Comparison of ENCODE assay signal across 19 mouse cellular contexts in genomic region chr13:104959733-104960132, GRCm38 (mm10).
A peak's percentile ranks its signal among the peaks of the same experiment; 100 is the strongest.
DNase-seq lines count a peak whose midpoint lies in the region; ATAC-seq and TF ChIP-seq lines count a peak whose summit lies in the region.
"Had no signal": no experiment of that assay in that cellular context is flagged by ENCODE, and none has a peak within 500 bp of the region (broad histone marks: within the 10 kb centered on the region; RNA-seq: fewer than 3 reads in every experiment).

No protein-coding gene starts in this region.

- DNase-seq in frontal cortex, postnatal 14 days (ENCODE audit: low spot score in 2 of 2) = no peak
- no peak for DNase-seq in kidney, adult 8-10 months
- peak; percentile 17 for DNase-seq in lung, postnatal 0 days (ENCODE audit: low spot score)
- no peak for DNase-seq in lung, postnatal 14 days
- no peak for DNase-seq in adrenal gland, adult 18-20 months (ENCODE audit: low spot score in 2 of 2)
- DNase-seq: adrenal gland, postnatal 10 days; cerebellum, adult 11-12 months; cerebellum, postnatal 36 days; forebrain, postnatal 0 days; gastrocnemius, postnatal 10 days; kidney, postnatal 14 days; right cerebral cortex, postnatal 14 days; thymus, postnatal 14 days had no signal

- no peaks in the 10 kb centered on the region for H3K36me3 ChIP-seq in kidney, embryonic 15.5 days
- H3K36me3 ChIP-seq in lung, postnatal 0 days (ENCODE audit: insufficient read depth, low read length) = no peaks in the 10 kb centered on the region
- H3K36me3 ChIP-seq: limb, embryonic 15.5 days; neural tube, embryonic 13.5 days had no signal

- H3K4me1 ChIP-seq in kidney, embryonic 15.5 days = no peaks in the 10 kb centered on the region
- no peaks in the 10 kb centered on the region for H3K4me1 ChIP-seq in lung, postnatal 0 days (ENCODE audit: insufficient read depth, low read depth, low read length)
- no peaks in the 10 kb centered on the region; the same call in 1 of the 2 replicates for H3K4me1 ChIP-seq in embryonic fibroblast, embryonic 13.5 days (ENCODE audit: control insufficient read depth, insufficient read depth, low read length)

- no peak overlapping the region for H3K4me2 ChIP-seq in kidney, embryonic 15.5 days
- H3K4me2 ChIP-seq in lung, postnatal 0 days (replicated peaks; ENCODE audit: low read depth, low read length) = no peak overlapping the region
- H3K4me2 ChIP-seq: limb, embryonic 15.5 days; neural tube, embryonic 13.5 days had no signal

- ATAC-seq in frontal cortex, adult (ENCODE audit: low TSS enrichment) = 0 out of 2 replicates have a peak, but pooled peaks have one; percentile 4
- ATAC-seq in kidney, embryonic 15.5 days (replicated peaks; ENCODE audit: low FRiP score) = no peak
- no peak for ATAC-seq in lung, postnatal 0 days
- ATAC-seq: forebrain, postnatal 0 days had no signal

- no peak for TF ChIP-seq EP300 in lung, postnatal 0 days (IDR thresholded peaks at IDR 0.05)

- WGBS in kidney, embryonic 15.5 days = 69% methylated on average over 4 of the region's 4 CpGs
- WGBS in lung, postnatal 0 days = 50% methylated on average over 4 of the region's 4 CpGs

- H3K4me3 ChIP-seq in kidney, embryonic 15.5 days (replicated peaks) = no peak overlapping the region
- H3K4me3 ChIP-seq in lung, postnatal 0 days (ENCODE audit: low read depth, low read length) = no peak overlapping the region
- no peak overlapping the region for H3K4me3 ChIP-seq in embryonic fibroblast, embryonic 13.5 days (ENCODE audit: insufficient read depth, low read length)
- H3K4me3 ChIP-seq: limb, embryonic 15.5 days; neural tube, embryonic 13.5 days had no signal

- no peaks in the 10 kb centered on the region for H3K9me3 ChIP-seq in kidney, embryonic 15.5 days (replicated peaks)
- H3K9me3 ChIP-seq in lung, postnatal 0 days (ENCODE audit: low read length) = no peaks in the 10 kb centered on the region
- H3K9me3 ChIP-seq: limb, embryonic 15.5 days; neural tube, embryonic 13.5 days had no signal

- no peaks in the 10 kb centered on the region for H3K27me3 ChIP-seq in kidney, embryonic 15.5 days
- no peaks in the 10 kb centered on the region for H3K27me3 ChIP-seq in lung, postnatal 0 days (replicated peaks; ENCODE audit: insufficient read depth, low read length)
- H3K27me3 ChIP-seq: CH12.LX; limb, embryonic 15.5 days; neural tube, embryonic 13.5 days had no signal

- no peak overlapping the region for H3K9ac ChIP-seq in kidney, embryonic 15.5 days
- no peak overlapping the region for H3K9ac ChIP-seq in lung, postnatal 0 days (replicated peaks; ENCODE audit: low read depth)
- H3K9ac ChIP-seq: forebrain, postnatal 0 days; limb, embryonic 15.5 days; neural tube, embryonic 13.5 days had no signal

- no peak for TF ChIP-seq POLR2A in embryonic fibroblast, embryonic 13.5 days (IDR thresholded peaks at IDR 0.05; ENCODE audit: low read depth, low read length)

- H3K27ac ChIP-seq in kidney, embryonic 15.5 days = peak overlapping the region; percentile 20; the same call in 1 of the 2 replicates
- no peak overlapping the region for H3K27ac ChIP-seq in lung, postnatal 0 days (ENCODE audit: low read length)
- H3K27ac ChIP-seq in embryonic fibroblast, embryonic 13.5 days (ENCODE audit: insufficient read depth, low read length) = 0 out of 2 replicates have a peak overlapping the region, but pooled peaks have one; percentile 24
- H3K27ac ChIP-seq: limb, embryonic 15.5 days; neural tube, embryonic 13.5 days had no signal

- no peak for TF ChIP-seq CTCF in lung, postnatal 0 days (IDR thresholded peaks at IDR 0.05)
- TF ChIP-seq CTCF in embryonic fibroblast, embryonic 13.5 days (IDR thresholded peaks at IDR 0.05; ENCODE audit: borderline replicate concordance, insufficient read depth, low read length) = no peak
